Mouse (Mus musculus) lung, postnatal 0 days (tissue): ENCODE results near the gene Gm867. TPM values are rescaled to one million over a fixed set of nuclear protein-coding genes. Genes with fewer than 3 reads are reported as not detected.
A peak's percentile ranks its signal among the peaks of the same experiment; 100 is the strongest.

Source experiments
- ATAC-seq: fragments of 200-750 bp; cut with Nextera tagmentation; 2 replicates; pipeline ENCODE4 v1.8.0; 2017; ENCODE audit warnings: moderate library complexity
- DNase-seq: peaks from one replicate; pipeline ENCODE4 v3.0.0-alpha.2; 2016; ENCODE audit warnings: low spot score
- H3K27ac ChIP-seq: fragments of 300-500 bp; sonication (generic); 2 replicates; pipeline ENCODE4 v1.5.1; 2014; ENCODE audit warnings: antibody characterized with exemption, mild to moderate bottlenecking, low read length, mixed read lengths
- H3K27me3 ChIP-seq: fragments of 300-500 bp; sonication (generic); replicated peaks from 2 replicates; pipeline ENCODE4 v1.6.1; 2014; ENCODE audit warnings: low read length, mixed read lengths; ENCODE audit not compliant: insufficient read depth
- H3K36me3 ChIP-seq: fragments of 300-500 bp; sonication (generic); 2 replicates; pipeline ENCODE4 v1.6.1; 2014; ENCODE audit warnings: low read length, mixed read lengths; ENCODE audit not compliant: insufficient read depth
- H3K4me1 ChIP-seq: fragments of 300-500 bp; sonication (generic); 2 replicates; pipeline ENCODE4 v1.6.1; 2014; ENCODE audit warnings: antibody characterized with exemption, low read depth, low read length, mixed read lengths; ENCODE audit not compliant: insufficient read depth
- H3K4me2 ChIP-seq: fragments of 300-500 bp; sonication (generic); replicated peaks from 2 replicates; pipeline ENCODE4 v1.6.1; 2014; ENCODE audit warnings: low read depth, mild to moderate bottlenecking, low read length, moderate library complexity, mixed read lengths
- H3K4me3 ChIP-seq: fragments of 300-500 bp; sonication (generic); 2 replicates; pipeline ENCODE4 v1.5.1; 2014; ENCODE audit warnings: low read depth, low read length
- H3K9ac ChIP-seq: fragments of 300-500 bp; sonication (generic); replicated peaks from 2 replicates; pipeline ENCODE4 v1.6.1; 2014; ENCODE audit warnings: low read depth, mild to moderate bottlenecking
- H3K9me3 ChIP-seq: fragments of 300-500 bp; sonication (generic); 2 replicates; pipeline ENCODE4 v1.6.1; 2016; ENCODE audit warnings: low read length, mixed read lengths
- CTCF ChIP-seq: IDR thresholded peaks from 2 replicates; pipeline ENCODE4 v1.5.1; 2016; ENCODE audit warnings: antibody characterized with exemption, mild to moderate bottlenecking
- EP300 ChIP-seq: IDR thresholded peaks from 2 replicates; pipeline ENCODE4 v1.6.1; 2016; ENCODE audit warnings: antibody characterized with exemption, mild to moderate bottlenecking, control low read depth
- WGBS: fragments of 180-500 bp; shearing (Covaris S2); extraction: QIAGEN DNeasy Blood & Tissue Kit; methylation state at CpG from one replicate; pipeline ENCODE4 v1.1.7; 2014; 5-methylcytosine and 5-hydroxymethylcytosine counted together
- polyA plus RNA-seq: library from polyadenylated mRNA; unstranded; fragments of >200 nt; fragmentation: Nextera tagmentation; extraction: Ambion mirVana; gene quantifications from 2 replicates; pipeline ENCODE4 v1.2.1, GENCODE M21; 2015

The Gm867 gene
- polyA plus RNA-seq, 1 experiment from 2014 or later = 6.0 TPM

GRCm38 (mm10) chr10:75921026-75921725 lies 19.3 kb downstream of the Gm867 start, which contains the start of gene Smarcb1:
Gene Smarcb1 (minus strand): TSS chr10:75921617.
- peak within 1 kb of the TSS; percentile 86 for H3K4me2 ChIP-seq
- under 1% methylated on average over 69 of the region's 76 CpGs for WGBS
- H3K36me3 ChIP-seq = no peaks in the 10 kb centered on the region
- no peaks in the 10 kb centered on the region for H3K9me3 ChIP-seq
- peak within 1 kb of the TSS; percentile 94 for H3K27ac ChIP-seq
- peaks cover 21% of the 10 kb centered on the region; the same call in 1 of the 2 replicates for H3K4me1 ChIP-seq
- ATAC-seq = peak; percentile 91
- H3K27me3 ChIP-seq = no peaks in the 10 kb centered on the region
- peak within 1 kb of the TSS; percentile 76 for H3K9ac ChIP-seq
- TF ChIP-seq EP300 (no peak), CTCF (no peak)
- H3K4me3 ChIP-seq = peak within 1 kb of the TSS; percentile 98
- DNase-seq = peak; percentile 99

GRCm38 (mm10) chr10:75919026-75919425 lies 21.4 kb downstream of the Gm867 start:
- no peaks in the 10 kb centered on the region for H3K27me3 ChIP-seq
- no peak overlapping the region for H3K4me3 ChIP-seq
- DNase-seq (peak; percentile 78), ATAC-seq (peak; percentile 55)
- H3K9me3 ChIP-seq = no peaks in the 10 kb centered on the region
- WGBS = 44% methylated on average over 5 of the region's 5 CpGs
- peaks cover 21% of the 10 kb centered on the region; the same call in 1 of the 2 replicates for H3K4me1 ChIP-seq
- no peak overlapping the region for H3K9ac ChIP-seq
- H3K27ac ChIP-seq = peak overlapping the region; percentile 43
- no peaks in the 10 kb centered on the region for H3K36me3 ChIP-seq
- H3K4me2 ChIP-seq = no peak overlapping the region
- TF ChIP-seq EP300 (peak; percentile 85), CTCF (no peak)

- Histone ChIP-seq H3K4me2 (no peak overlapping the region), H3K36me3 (no peaks in the 10 kb centered on the region)
Observed at GRCm38 (mm10) chr10:75916840-75917239, 23.6 kb downstream of the Gm867 start.

GRCm38 (mm10) chr10:75915557-75915956 lies 24.9 kb downstream of the Gm867 start:
- Histone ChIP-seq H3K27ac (peak overlapping the region; percentile 4), H3K4me1 (peaks cover 14% of the 10 kb centered on the region; the same call in 1 of the 2 replicates), H3K4me3 (no peak overlapping the region), H3K27me3 (no peaks in the 10 kb centered on the region), H3K9ac (no peak overlapping the region), H3K4me2 (no peak overlapping the region), H3K36me3 (no peaks in the 10 kb centered on the region), H3K9me3 (no peaks in the 10 kb centered on the region)
- no peak for TF ChIP-seq CTCF
- TF ChIP-seq EP300 = no peak
- ATAC-seq (no peak; the same call in 1 of the 2 replicates), DNase-seq (peak; percentile 43)
- 62% methylated on average over 7 of the region's 7 CpGs for WGBS

More at GRCm38 (mm10) chr10:75916840-75917239, 23.6 kb downstream of the Gm867 start:
- Histone ChIP-seq H3K27ac (no peak overlapping the region), H3K9ac (no peak overlapping the region), H3K4me1 (peaks cover 18% of the 10 kb centered on the region; the same call in 1 of the 2 replicates), H3K27me3 (no peaks in the 10 kb centered on the region), H3K9me3 (no peaks in the 10 kb centered on the region), H3K4me3 (no peak overlapping the region)
- WGBS = 84% methylated on average over 8 of the region's 8 CpGs
- TF ChIP-seq CTCF (no peak), EP300 (no peak)
- no peak for ATAC-seq
- no peak for DNase-seq

GRCm38 (mm10) chr10:75913013-75913589 lies 27.4 kb downstream of the Gm867 start:
- H3K9me3 ChIP-seq = no peaks in the 10 kb centered on the region
- DNase-seq = no peak
- no peak overlapping the region for H3K4me3 ChIP-seq
- 37% methylated on average over 6 of the region's 6 CpGs for WGBS
- peaks cover 3% of the 10 kb centered on the region; the same call in 1 of the 2 replicates for H3K4me1 ChIP-seq
- H3K27ac ChIP-seq = peak overlapping the region; percentile 14; the same call in 1 of the 2 replicates
- H3K9ac ChIP-seq = 0 out of 2 replicates have a peak overlapping the region, but pooled peaks have one; percentile 8
- no peak overlapping the region for H3K4me2 ChIP-seq
- H3K27me3 ChIP-seq = no peaks in the 10 kb centered on the region
- peak; percentile 54 for ATAC-seq
- no peak for TF ChIP-seq EP300
- no peak for TF ChIP-seq CTCF
- peaks cover 4% of the 10 kb centered on the region for H3K36me3 ChIP-seq

- H3K36me3 ChIP-seq = peaks cover 17% of the 10 kb centered on the region
Observed at GRCm38 (mm10) chr10:75910698-75911097, 29.8 kb downstream of the Gm867 start.

More at GRCm38 (mm10) chr10:75910698-75911097, 29.8 kb downstream of the Gm867 start:
- Histone ChIP-seq H3K9ac (no peak overlapping the region), H3K9me3 (no peaks in the 10 kb centered on the region), H3K4me1 (no peaks in the 10 kb centered on the region), H3K27ac (no peak overlapping the region), H3K4me3 (no peak overlapping the region), H3K4me2 (no peak overlapping the region), H3K27me3 (no peaks in the 10 kb centered on the region)
- TF ChIP-seq EP300 (no peak), CTCF (no peak)
- DNase-seq = no peak
- WGBS = 88% methylated on average over 2 of the region's 2 CpGs
- no peak for ATAC-seq
